Mouse (Mus musculus) liver, embryonic 16.5 days (tissue): ENCODE results near the gene Cysrt1. TPM values are rescaled to one million over a fixed set of nuclear protein-coding genes. Genes with fewer than 3 reads are reported as not detected.

Experiments used
- ATAC-seq: fragments of 200-750 bp; cut with Nextera tagmentation; 2 replicates; pipeline ENCODE4 v1.8.0; 2017; ENCODE audit warnings: low read depth, mild to moderate bottlenecking, moderate number of reproducible peaks, moderate library complexity
- H3K27ac ChIP-seq: fragments of 300-500 bp; sonication (generic); 2 replicates; pipeline ENCODE4 v1.5.1; 2014; ENCODE audit warnings: mild to moderate bottlenecking, low read length
- H3K27me3 ChIP-seq: fragments of 300-500 bp; sonication (generic); 2 replicates; pipeline ENCODE4 v1.6.1; 2014; ENCODE audit warnings: low read depth, low read length, mixed read lengths; ENCODE audit not compliant: control insufficient read depth, insufficient read depth
- H3K36me3 ChIP-seq: fragments of 300-500 bp; sonication (generic); 2 replicates; pipeline ENCODE4 v1.6.1; 2014; ENCODE audit warnings: mild to moderate bottlenecking; ENCODE audit not compliant: control insufficient read depth, insufficient read depth
- H3K4me1 ChIP-seq: fragments of 300-500 bp; sonication (generic); 2 replicates; pipeline ENCODE4 v1.6.1; 2014; ENCODE audit warnings: low read depth, low read length, mixed read lengths; ENCODE audit not compliant: control insufficient read depth
- H3K4me2 ChIP-seq: fragments of 300-500 bp; sonication (generic); 2 replicates; pipeline ENCODE4 v1.6.1; 2014; ENCODE audit warnings: low read depth, low read length, mixed read lengths
- H3K4me3 ChIP-seq: fragments of 300-500 bp; sonication (generic); 2 replicates; pipeline ENCODE4 v1.5.1; 2014; ENCODE audit warnings: low read depth, mild to moderate bottlenecking, low read length
- H3K9ac ChIP-seq: fragments of 300-500 bp; sonication (generic); 2 replicates; pipeline ENCODE4 v1.6.1; 2014; ENCODE audit warnings: low read depth, low read length
- H3K9me3 ChIP-seq: fragments of 300-500 bp; sonication (generic); replicated peaks from 2 replicates; pipeline ENCODE4 v1.6.1; 2016; ENCODE audit warnings: low read length; ENCODE audit not compliant: control insufficient read depth
- WGBS: fragments of 180-500 bp; shearing (Covaris S2); extraction: QIAGEN DNeasy Blood & Tissue Kit; methylation state at CpG from one replicate; pipeline ENCODE4 v1.1.7; 2014; ENCODE audit not compliant: insufficient replicate concordance; 5-methylcytosine and 5-hydroxymethylcytosine counted together
- polyA plus RNA-seq: library from polyadenylated mRNA; unstranded; fragments of >200 nt; fragmentation: Nextera tagmentation; extraction: Ambion mirVana; gene quantifications from 2 replicates; pipeline ENCODE4 v1.2.1, GENCODE M21; 2015

Gene Cysrt1
- polyA plus RNA-seq = not detected in 2 replicates

GRCm38 (mm10) chr2:25242101-25242506 lies at the start of gene Cysrt1, which contains the start of gene Rnf208:
Gene Cysrt1, minus strand, starts transcription at chr2:25242452.
Gene Rnf208, plus strand, starts transcription at chr2:25242255.
- H3K9me3 ChIP-seq = no peaks in the 10 kb centered on the region
- peaks cover 29% of the 10 kb centered on the region for H3K27me3 ChIP-seq
- no peaks in the 10 kb centered on the region; the same call in 1 of the 2 replicates for H3K36me3 ChIP-seq
- H3K4me2 ChIP-seq = peak within 1 kb of the TSS; percentile 73
- H3K4me1 ChIP-seq = peaks cover 19% of the 10 kb centered on the region
- WGBS = 0% methylated on average over 33 of the region's 59 CpGs
- no peak within 1 kb of the TSS for H3K27ac ChIP-seq
- peak within 1 kb of the TSS; percentile 33; the same call in 1 of the 2 replicates for H3K9ac ChIP-seq
- ATAC-seq = no peak
- peak within 1 kb of the TSS; percentile 56 for H3K4me3 ChIP-seq

GRCm38 (mm10) chr2:25291184-25292053 lies 49.2 kb upstream of the Cysrt1 start:
- peaks cover 57% of the 10 kb centered on the region for H3K27me3 ChIP-seq
- no peak overlapping the region for H3K27ac ChIP-seq
- H3K4me1 ChIP-seq = peaks cover 3% of the 10 kb centered on the region
- no peak overlapping the region; the same call in 1 of the 2 replicates for H3K4me3 ChIP-seq
- no peaks in the 10 kb centered on the region for H3K36me3 ChIP-seq
- 10% methylated on average over 32 of the region's 32 CpGs for WGBS
- no peaks in the 10 kb centered on the region for H3K9me3 ChIP-seq
- no peak overlapping the region for H3K9ac ChIP-seq
- no peak for ATAC-seq
- 0 out of 2 replicates have a peak overlapping the region, but pooled peaks have one; percentile 50 for H3K4me2 ChIP-seq

GRCm38 (mm10) chr2:25290816-25291130 lies 48.5 kb upstream of the Cysrt1 start:
- Histone ChIP-seq H3K9ac (no peak overlapping the region), H3K36me3 (no peaks in the 10 kb centered on the region), H3K27me3 (peaks cover 57% of the 10 kb centered on the region), H3K4me3 (no peak overlapping the region), H3K4me2 (no peak overlapping the region), H3K4me1 (peaks cover 8% of the 10 kb centered on the region), H3K27ac (no peak overlapping the region), H3K9me3 (no peaks in the 10 kb centered on the region)
- ATAC-seq = no peak
- WGBS = 4% methylated on average over 18 of the region's 18 CpGs

- H3K4me3 ChIP-seq = no peak overlapping the region
- peaks cover 57% of the 10 kb centered on the region for H3K27me3 ChIP-seq
- no peaks in the 10 kb centered on the region for H3K9me3 ChIP-seq
- ATAC-seq = no peak
- no peak overlapping the region for H3K27ac ChIP-seq
- H3K9ac ChIP-seq = no peak overlapping the region
- peaks cover under 1% of the 10 kb centered on the region; the same call in 1 of the 2 replicates for H3K36me3 ChIP-seq
- WGBS = 4% methylated on average over 54 of the region's 54 CpGs
- H3K4me2 ChIP-seq = no peak overlapping the region
- H3K4me1 ChIP-seq = peaks cover 8% of the 10 kb centered on the region
These were observed 48.0 kb upstream of the Cysrt1 start for GRCm38 (mm10) chr2:25290101-25290815.

- no peaks in the 10 kb centered on the region for H3K9me3 ChIP-seq
- H3K4me1 ChIP-seq = peaks cover 8% of the 10 kb centered on the region
- no peak within 1 kb of the TSS for H3K27ac ChIP-seq
- H3K27me3 ChIP-seq = peaks cover 57% of the 10 kb centered on the region
- H3K36me3 ChIP-seq = peaks cover 6% of the 10 kb centered on the region
- no peak for ATAC-seq
- H3K4me2 ChIP-seq = no peak within 1 kb of the TSS
- no peak within 1 kb of the TSS for H3K4me3 ChIP-seq
- no peak within 1 kb of the TSS for H3K9ac ChIP-seq
- WGBS = 10% methylated on average over 11 of the region's 11 CpGs
These were observed 47.4 kb upstream of the Cysrt1 start, which contains the start of gene Lrrc26 for GRCm38 (mm10) chr2:25289651-25290050. Gene Lrrc26, plus strand, starts transcription at chr2:25289915.

- Histone ChIP-seq H3K9ac (no peak overlapping the region), H3K27me3 (peaks cover 57% of the 10 kb centered on the region), H3K36me3 (peaks cover 10% of the 10 kb centered on the region), H3K9me3 (no peaks in the 10 kb centered on the region), H3K27ac (no peak overlapping the region), H3K4me3 (no peak overlapping the region), H3K4me1 (peaks cover 8% of the 10 kb centered on the region), H3K4me2 (no peak overlapping the region)
- ATAC-seq = no peak
- 69% methylated on average over 7 of the region's 7 CpGs for WGBS
These were observed 46.6 kb upstream of the Cysrt1 start for GRCm38 (mm10) chr2:25288734-25289345.

- Histone ChIP-seq H3K9me3 (no peaks in the 10 kb centered on the region), H3K36me3 (peaks cover 11% of the 10 kb centered on the region), H3K4me1 (peaks cover 8% of the 10 kb centered on the region), H3K27me3 (peaks cover 50% of the 10 kb centered on the region), H3K4me2 (no peak within 1 kb of the TSS), H3K9ac (no peak within 1 kb of the TSS), H3K4me3 (no peak within 1 kb of the TSS), H3K27ac (no peak within 1 kb of the TSS)
- 76% methylated on average over 6 of the region's 6 CpGs for WGBS
- ATAC-seq = no peak
These were observed 45.8 kb upstream of the Cysrt1 start, which contains the start of gene Tmem210 for GRCm38 (mm10) chr2:25287927-25288649. Gene Tmem210, plus strand, starts transcription at chr2:25288145.

- peaks cover 7% of the 10 kb centered on the region for H3K4me1 ChIP-seq
- no peak overlapping the region for H3K4me3 ChIP-seq
- H3K9ac ChIP-seq = no peak overlapping the region
- peaks cover 13% of the 10 kb centered on the region for H3K36me3 ChIP-seq
- no peaks in the 10 kb centered on the region for H3K9me3 ChIP-seq
- no peak overlapping the region for H3K4me2 ChIP-seq
- H3K27me3 ChIP-seq = peaks cover 40% of the 10 kb centered on the region
- ATAC-seq = peak; percentile 53
- 23% methylated on average over 7 of the region's 7 CpGs for WGBS
- H3K27ac ChIP-seq = no peak overlapping the region
These were observed 44.8 kb upstream of the Cysrt1 start for GRCm38 (mm10) chr2:25286837-25287636.
